Mouse (Mus musculus): ENCODE measurements around the gene Fam84b. TPM values are rescaled to one million over a fixed set of nuclear protein-coding genes. Genes with fewer than 3 reads are reported as not detected.
A peak's percentile ranks its signal among the peaks of the same experiment; 100 is the strongest.

The Fam84b gene
- polyA plus RNA-seq, 1 experiment from 2014 or later = 6.5 TPM

GRCm38 (mm10) chr15:60839539-60840295 is 13.9 kb downstream of the Fam84b start:
- Histone ChIP-seq H3K36me3 (ENCODE audit: inconsistent target) (no peaks in the 10 kb centered on the region), H3K4me3 (ENCODE audit: inconsistent target) (no peak overlapping the region), H3K79me2 (ENCODE audit: inconsistent target) (no peaks in the 10 kb centered on the region), H3K27ac (no peak overlapping the region)
- WGBS (ENCODE audit: missing documents) = 43% methylated on average over 3 of the region's 3 CpGs

DNA sequence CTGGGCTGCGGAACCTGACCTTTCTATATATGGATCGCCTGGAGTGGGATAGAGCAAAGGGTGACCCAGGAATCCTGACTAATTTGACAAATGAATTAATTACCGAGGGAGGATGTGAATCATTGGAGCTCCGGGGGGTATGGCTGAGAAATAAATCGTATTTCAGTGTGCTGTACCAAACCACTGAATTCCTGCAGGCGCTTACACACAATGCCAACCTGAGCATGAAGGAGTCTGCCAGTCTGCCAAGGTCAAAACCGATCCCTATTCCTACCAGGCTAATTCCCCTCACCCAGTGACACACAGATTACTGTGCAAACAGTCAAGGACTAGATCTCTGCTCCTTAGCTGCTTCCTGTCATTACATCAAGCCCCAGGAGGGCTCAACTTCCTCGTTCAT is 15.4 kb downstream of the Fam84b start:
- Histone ChIP-seq H3K27ac (no peak overlapping the region), H3K36me3 (ENCODE audit: inconsistent target) (no peaks in the 10 kb centered on the region), H3K79me2 (ENCODE audit: inconsistent target) (no peaks in the 10 kb centered on the region), H3K4me3 (ENCODE audit: inconsistent target) (no peak overlapping the region)
- 59% methylated on average over 8 of the region's 8 CpGs for WGBS (ENCODE audit: missing documents)

- Histone ChIP-seq H3K27ac (no peak overlapping the region), H3K4me3 (ENCODE audit: inconsistent target) (no peak overlapping the region), H3K79me2 (ENCODE audit: inconsistent target) (no peaks in the 10 kb centered on the region), H3K36me3 (ENCODE audit: inconsistent target) (no peaks in the 10 kb centered on the region)
- WGBS (ENCODE audit: missing documents) = 97% methylated on average over 9 of the region's 9 CpGs
Observed at GRCm38 (mm10) chr15:60837719-60838118, 15.9 kb downstream of the Fam84b start.

DNA sequence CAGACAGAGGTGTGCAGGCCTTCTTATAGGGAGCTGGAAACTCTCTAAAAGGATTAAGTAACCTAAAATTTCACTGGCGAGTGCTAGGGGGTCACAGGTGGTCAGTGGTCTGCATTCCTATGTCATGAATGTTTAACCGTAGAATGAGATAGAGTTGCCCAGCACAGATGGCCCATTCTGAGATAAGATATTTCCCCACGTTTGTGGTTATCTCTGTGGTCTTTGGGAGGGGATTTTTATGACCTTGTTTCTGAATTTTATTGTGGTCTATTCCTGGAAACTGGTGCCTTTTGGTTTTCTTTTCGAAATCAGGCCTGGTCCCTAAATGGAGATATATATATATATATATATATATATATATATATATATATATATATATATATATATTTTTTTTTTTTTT is 17.3 kb downstream of the Fam84b start:
- no peak overlapping the region for H3K27ac ChIP-seq
- H3K4me3 ChIP-seq (ENCODE audit: inconsistent target) = no peak overlapping the region
- H3K79me2 ChIP-seq (ENCODE audit: inconsistent target) = no peaks in the 10 kb centered on the region
- no peaks in the 10 kb centered on the region for H3K36me3 ChIP-seq (ENCODE audit: inconsistent target)
- 49% methylated on average over 3 of the region's 4 CpGs for WGBS (ENCODE audit: missing documents)

DNA sequence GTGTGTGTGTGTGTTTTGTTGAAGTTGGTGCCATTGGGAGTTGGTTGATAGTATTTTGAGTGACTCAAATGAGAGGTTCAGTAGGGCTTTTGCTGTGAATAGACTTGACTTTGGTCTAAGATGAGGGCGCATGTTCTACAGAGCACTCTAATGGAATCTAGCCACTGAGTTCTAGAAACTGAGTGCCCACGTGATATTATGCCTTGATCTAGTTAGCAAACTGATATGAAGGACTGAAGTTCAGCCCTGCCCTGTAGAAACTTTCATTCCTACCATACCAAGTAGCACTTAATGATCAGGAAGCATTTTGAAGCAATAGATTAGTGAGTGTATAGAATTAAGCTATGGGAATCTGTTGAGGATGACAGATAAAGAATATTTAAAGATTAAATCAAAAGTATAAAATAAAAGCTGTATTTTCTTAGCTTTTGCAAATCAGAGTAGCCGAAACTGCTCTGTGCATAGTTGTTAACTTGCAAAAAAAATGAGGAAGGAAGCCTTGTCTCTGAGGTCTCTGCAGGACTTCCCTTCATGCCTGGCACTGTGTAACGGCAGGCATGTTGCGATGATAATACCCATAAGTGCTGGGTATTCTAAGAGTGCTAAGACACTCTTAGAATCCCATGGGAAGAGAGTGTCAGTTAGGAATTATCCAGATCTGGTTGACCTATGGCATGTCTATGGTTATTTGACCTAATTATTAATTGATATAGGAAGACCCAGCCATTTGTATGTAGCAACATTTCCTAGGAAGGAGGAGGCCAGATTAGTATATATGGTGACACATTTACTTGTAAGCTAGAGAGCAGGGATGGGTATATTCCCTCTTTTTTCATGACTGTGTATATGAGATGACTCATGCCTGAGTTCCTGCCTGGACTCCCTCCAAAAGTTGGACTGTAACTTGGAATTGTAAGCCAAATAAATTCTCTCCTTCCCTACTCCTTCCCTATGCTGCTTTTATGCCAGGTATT is 18.7 kb downstream of the Fam84b start:
- Histone ChIP-seq H3K36me3 (ENCODE audit: inconsistent target) (no peaks in the 10 kb centered on the region), H3K79me2 (ENCODE audit: inconsistent target) (no peaks in the 10 kb centered on the region), H3K4me3 (ENCODE audit: inconsistent target) (no peak overlapping the region), H3K27ac (peak overlapping the region; percentile 80)
- WGBS (ENCODE audit: missing documents) = 20% methylated on average over 5 of the region's 5 CpGs

DNA sequence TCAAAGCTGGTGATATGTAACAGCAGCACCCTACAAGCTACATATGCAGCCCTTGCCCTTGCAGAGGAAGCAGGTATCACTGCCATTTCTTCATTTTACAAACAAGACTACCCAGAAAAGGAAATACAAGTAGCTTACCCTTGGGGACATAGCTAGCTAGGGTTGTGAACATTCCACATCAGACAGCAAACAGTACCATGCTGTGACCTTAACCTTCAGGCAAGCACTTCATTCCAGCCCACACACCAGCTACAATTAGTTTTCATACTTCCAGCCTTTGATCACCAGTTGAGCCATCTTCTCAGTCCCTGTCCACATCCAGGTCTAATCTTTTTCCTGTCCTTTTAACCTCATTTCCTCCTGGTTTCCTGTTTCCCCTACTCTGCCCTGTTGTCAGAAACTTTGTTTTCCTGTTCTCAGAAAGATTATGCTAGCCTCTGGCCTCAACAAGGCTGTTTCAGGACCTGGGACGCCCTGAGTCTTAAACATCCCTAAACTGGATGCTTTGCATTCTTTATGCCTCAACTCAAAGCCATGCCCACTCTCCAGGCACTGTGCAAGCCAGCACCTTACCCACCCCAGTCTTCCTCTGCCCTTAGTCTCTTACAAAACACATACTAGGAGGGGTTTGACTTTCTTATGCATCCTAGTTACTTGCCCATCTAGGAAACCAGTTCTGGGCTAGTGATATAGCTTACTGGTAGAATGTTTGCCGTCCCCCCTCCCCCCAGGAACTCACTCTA is 19.9 kb downstream of the Fam84b start:
- 57% methylated on average over 2 of the region's 2 CpGs for WGBS (ENCODE audit: missing documents)
- H3K36me3 ChIP-seq (ENCODE audit: inconsistent target) = no peaks in the 10 kb centered on the region
- H3K27ac ChIP-seq = peak overlapping the region; percentile 80; the same call in 1 of the 2 replicates
- H3K79me2 ChIP-seq (ENCODE audit: inconsistent target) = no peaks in the 10 kb centered on the region
- no peak overlapping the region for H3K4me3 ChIP-seq (ENCODE audit: inconsistent target)

DNA sequence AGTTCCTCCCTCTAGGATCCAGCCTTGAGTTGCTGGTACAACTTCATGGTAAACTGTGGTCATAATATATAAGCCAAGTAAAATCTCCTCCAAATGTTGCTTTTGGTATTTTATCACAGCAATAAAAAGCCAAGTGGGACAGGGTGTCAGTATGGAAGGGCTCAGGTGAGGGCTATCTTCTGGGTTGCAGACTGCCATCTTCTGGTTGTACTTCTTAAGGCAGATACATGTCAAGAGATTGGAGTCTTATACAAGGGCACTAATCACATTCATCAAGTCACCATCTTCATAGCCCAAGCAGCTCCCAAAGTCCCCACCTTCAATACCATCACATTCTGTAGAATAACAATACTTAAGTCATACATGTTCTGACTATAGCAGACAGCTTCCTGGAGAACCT is 21.0 kb downstream of the Fam84b start:
- no peak overlapping the region for H3K4me3 ChIP-seq (ENCODE audit: inconsistent target)
- no peaks in the 10 kb centered on the region for H3K36me3 ChIP-seq (ENCODE audit: inconsistent target)
- no peaks in the 10 kb centered on the region for H3K79me2 ChIP-seq (ENCODE audit: inconsistent target)
- no peak overlapping the region for H3K27ac ChIP-seq

GRCm38 (mm10) chr15:60826226-60826625 is 27.4 kb downstream of the Fam84b start:
- H3K27ac ChIP-seq = 0 out of 2 replicates have a peak overlapping the region, but pooled peaks have one; percentile 86
- H3K36me3 ChIP-seq (ENCODE audit: inconsistent target) = peaks cover 13% of the 10 kb centered on the region; the same call in 1 of the 2 replicates
- peaks cover 32% of the 10 kb centered on the region for H3K79me2 ChIP-seq (ENCODE audit: inconsistent target)
- no peak overlapping the region for H3K4me3 ChIP-seq (ENCODE audit: inconsistent target)
- WGBS (ENCODE audit: missing documents) = 56% methylated on average over 1 of the region's 1 CpGs

- H3K36me3 ChIP-seq (ENCODE audit: inconsistent target) = peaks cover 27% of the 10 kb centered on the region
- under 1% methylated on average over 31 of the region's 32 CpGs for WGBS (ENCODE audit: missing documents)
- H3K4me3 ChIP-seq (ENCODE audit: inconsistent target) = peak overlapping the region; percentile 93
- peaks cover 42% of the 10 kb centered on the region for H3K79me2 ChIP-seq (ENCODE audit: inconsistent target)
- peak overlapping the region; percentile 86 for H3K27ac ChIP-seq
Observed at GRCm38 (mm10) chr15:60824751-60825227, 28.8 kb downstream of the Fam84b start.

DNA sequence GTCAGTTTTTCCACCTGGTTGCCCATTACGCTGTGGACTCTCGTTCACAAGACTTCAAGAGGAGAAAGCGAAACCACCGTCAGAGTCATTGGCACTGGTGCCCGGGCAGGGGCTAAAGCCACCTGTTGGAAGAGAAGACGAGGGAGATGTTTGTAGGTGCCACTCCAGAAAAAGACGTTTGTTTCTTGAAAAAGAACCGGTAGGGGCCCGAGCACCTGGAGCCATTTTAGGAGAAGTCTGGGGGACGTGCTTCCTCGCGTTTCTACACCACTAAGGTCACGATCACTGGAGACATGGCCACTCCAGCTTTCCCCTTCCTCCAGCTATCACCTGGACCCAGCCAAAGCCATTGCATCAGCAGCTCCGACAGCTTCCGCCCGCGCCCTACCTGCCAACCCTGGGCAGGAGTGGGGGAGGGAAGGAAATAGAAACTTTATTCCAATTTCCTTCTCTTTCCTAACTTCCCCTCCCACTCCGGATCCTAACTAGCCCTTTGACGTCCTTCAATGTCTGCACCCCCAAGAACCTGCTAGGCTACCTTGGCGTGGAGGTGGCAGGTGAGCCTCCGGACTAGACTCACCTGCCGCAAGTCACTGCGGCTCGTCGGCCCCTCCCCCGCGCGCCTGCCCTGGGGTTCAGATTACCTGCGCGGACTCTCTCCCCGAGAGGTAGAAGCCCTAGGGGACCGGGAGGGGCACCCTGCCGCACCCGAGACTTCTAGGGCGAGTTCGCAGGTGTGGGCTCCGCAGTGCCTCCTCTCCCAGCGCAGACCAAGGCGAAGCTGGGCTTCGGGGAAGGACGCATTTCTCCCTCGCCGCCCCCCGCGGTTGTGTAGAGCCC is 29.5 kb downstream of the Fam84b start:
- Histone ChIP-seq H3K79me2 (ENCODE audit: inconsistent target) (peaks cover 42% of the 10 kb centered on the region), H3K27ac (peak overlapping the region; percentile 86), H3K4me3 (ENCODE audit: inconsistent target) (peak overlapping the region; percentile 93), H3K36me3 (ENCODE audit: inconsistent target) (peaks cover 30% of the 10 kb centered on the region)
- WGBS (ENCODE audit: missing documents) = 1% methylated on average over 45 of the region's 45 CpGs

GRCm38 (mm10) chr15:60823620-60823869 is 30.0 kb downstream of the Fam84b start:
- H3K79me2 ChIP-seq (ENCODE audit: inconsistent target) = peaks cover 42% of the 10 kb centered on the region
- H3K4me3 ChIP-seq (ENCODE audit: inconsistent target) = peak overlapping the region; percentile 93
- H3K27ac ChIP-seq = peak overlapping the region; percentile 86
- under 1% methylated on average over 24 of the region's 24 CpGs for WGBS (ENCODE audit: missing documents)
- H3K36me3 ChIP-seq (ENCODE audit: inconsistent target) = peaks cover 30% of the 10 kb centered on the region

GRCm38 (mm10) chr15:60822803-60823619 is 30.6 kb downstream of the Fam84b start:
- WGBS (ENCODE audit: missing documents) = 3% methylated on average over 59 of the region's 68 CpGs
- H3K36me3 ChIP-seq (ENCODE audit: inconsistent target) = peaks cover 30% of the 10 kb centered on the region
- peak overlapping the region; percentile 93 for H3K4me3 ChIP-seq (ENCODE audit: inconsistent target)
- peaks cover 42% of the 10 kb centered on the region for H3K79me2 ChIP-seq (ENCODE audit: inconsistent target)
- peak overlapping the region; percentile 86 for H3K27ac ChIP-seq

GRCm38 (mm10) chr15:60822101-60822802 is 31.3 kb downstream of the Fam84b start:
- WGBS (ENCODE audit: missing documents) = 81% methylated on average over 8 of the region's 10 CpGs
- peaks cover 42% of the 10 kb centered on the region for H3K79me2 ChIP-seq (ENCODE audit: inconsistent target)
- H3K27ac ChIP-seq = no peak overlapping the region
- peak overlapping the region; percentile 93; the same call in 1 of the 2 replicates for H3K4me3 ChIP-seq (ENCODE audit: inconsistent target)
- peaks cover 30% of the 10 kb centered on the region for H3K36me3 ChIP-seq (ENCODE audit: inconsistent target)

Measured in macrophage (primary cell).